Mouse (Mus musculus): ENCODE data around the gene Col26a1. TPM values are rescaled to one million over a fixed set of nuclear protein-coding genes. Genes with fewer than 3 reads are reported as not detected.

The Col26a1 gene
- polyA plus RNA-seq, 1 experiment from 2014 or later = 13.3 TPM

- Histone ChIP-seq H3K4me1 (ENCODE audit: control insufficient read depth, insufficient read depth, low read length) (peaks cover 21% of the 10 kb centered on the region), H3K36me3 (ENCODE audit: control insufficient read depth, insufficient read depth, low read length) (no peaks in the 10 kb centered on the region), H3K9me3 (replicated peaks; ENCODE audit: control insufficient read depth, low read length) (no peaks in the 10 kb centered on the region), H3K4me3 (ENCODE audit: low read depth, low read length) (no peak overlapping the region), H3K27ac (ENCODE audit: low read depth, low read length) (no peak overlapping the region), H3K27me3 (ENCODE audit: control insufficient read depth, insufficient read depth, low read length) (no peaks in the 10 kb centered on the region), H3K9ac (ENCODE audit: low read depth, low read length) (no peak overlapping the region), H3K4me2 (no peak overlapping the region)
- 64% methylated on average over 5 of the region's 5 CpGs for WGBS (ENCODE audit: insufficient replicate concordance)
- no peak for ATAC-seq (replicated peaks; ENCODE audit: insufficient number of reproducible peaks, low FRiP score, low TSS enrichment)
These were observed 15.3 kb downstream of the Col26a1 start for GRCm38 (mm10) chr5:136867706-136868105.

DNA sequence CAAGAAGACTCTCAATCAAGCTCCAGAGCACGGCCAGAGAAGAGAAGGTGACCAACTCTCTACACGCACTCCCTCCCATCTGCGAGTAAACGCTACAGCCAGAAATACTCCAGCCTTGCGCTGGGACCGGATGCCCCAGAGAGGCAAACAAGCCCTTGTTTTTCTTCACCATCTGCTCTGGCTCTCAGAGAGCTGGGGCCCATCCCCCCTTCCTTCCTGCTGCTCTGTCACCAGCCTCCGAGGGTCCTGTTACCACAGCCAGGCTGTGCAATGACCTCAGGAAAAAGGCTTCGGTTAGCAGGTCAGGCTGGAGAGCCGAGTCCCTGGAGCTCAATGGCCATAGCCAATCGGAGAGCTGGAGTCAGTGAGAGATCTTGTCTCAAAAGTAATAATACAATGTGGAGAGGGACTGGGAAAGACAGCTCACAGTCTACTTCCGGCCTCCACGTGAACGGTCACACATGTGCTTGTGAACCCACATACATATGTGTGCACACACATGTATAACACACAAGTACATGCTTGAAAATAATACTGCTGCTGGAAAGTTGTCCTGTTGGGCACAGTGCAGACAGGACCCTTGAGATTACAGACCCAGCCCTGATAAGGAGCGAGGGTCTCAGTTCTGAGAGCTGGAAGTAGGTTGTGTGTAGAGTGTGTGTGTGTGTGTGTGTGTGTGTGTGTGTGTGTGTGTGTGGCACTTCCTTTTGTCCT is 18.9 kb downstream of the Col26a1 start:
- WGBS (ENCODE audit: insufficient replicate concordance) = 5% methylated on average over 14 of the region's 14 CpGs
- no peaks in the 10 kb centered on the region for H3K9me3 ChIP-seq (replicated peaks; ENCODE audit: control insufficient read depth, low read length)
- H3K4me3 ChIP-seq (ENCODE audit: low read depth, low read length) = no peak overlapping the region
- no peaks in the 10 kb centered on the region; the same call in 1 of the 2 replicates for H3K27me3 ChIP-seq (ENCODE audit: control insufficient read depth, insufficient read depth, low read length)
- peak overlapping the region; percentile 52 for H3K4me2 ChIP-seq
- H3K36me3 ChIP-seq (ENCODE audit: control insufficient read depth, insufficient read depth, low read length) = no peaks in the 10 kb centered on the region
- peak overlapping the region; percentile 43; the same call in 1 of the 2 replicates for H3K9ac ChIP-seq (ENCODE audit: low read depth, low read length)
- peaks cover 33% of the 10 kb centered on the region for H3K4me1 ChIP-seq (ENCODE audit: control insufficient read depth, insufficient read depth, low read length)
- peak overlapping the region; percentile 88 for H3K27ac ChIP-seq (ENCODE audit: low read depth, low read length)
- ATAC-seq (replicated peaks; ENCODE audit: insufficient number of reproducible peaks, low FRiP score, low TSS enrichment) = peak; percentile 80

DNA sequence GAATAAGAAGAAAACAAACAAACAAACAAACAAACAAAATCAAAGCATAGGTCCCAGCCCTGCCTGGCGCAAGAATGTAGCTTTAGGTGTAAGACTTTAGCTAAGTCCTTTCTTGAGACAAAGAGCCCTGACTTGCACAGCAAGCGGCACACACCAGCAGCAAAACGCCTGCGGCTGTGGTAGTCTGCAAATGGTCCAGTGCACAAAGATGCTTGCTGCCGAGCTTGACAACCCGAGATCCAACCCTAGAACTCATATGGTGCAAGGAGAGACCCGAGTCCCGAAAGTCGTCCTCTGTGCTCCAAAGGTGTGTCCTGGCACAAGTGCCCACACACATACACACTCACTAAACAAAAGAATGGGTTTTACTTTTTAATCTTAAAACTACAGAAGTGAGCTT is 19.7 kb downstream of the Col26a1 start:
- no peaks in the 10 kb centered on the region; the same call in 1 of the 2 replicates for H3K27me3 ChIP-seq (ENCODE audit: control insufficient read depth, insufficient read depth, low read length)
- no peaks in the 10 kb centered on the region for H3K36me3 ChIP-seq (ENCODE audit: control insufficient read depth, insufficient read depth, low read length)
- no peak for ATAC-seq (replicated peaks; ENCODE audit: insufficient number of reproducible peaks, low FRiP score, low TSS enrichment)
- WGBS (ENCODE audit: insufficient replicate concordance) = 44% methylated on average over 9 of the region's 9 CpGs
- no peaks in the 10 kb centered on the region for H3K9me3 ChIP-seq (replicated peaks; ENCODE audit: control insufficient read depth, low read length)
- no peak overlapping the region for H3K4me3 ChIP-seq (ENCODE audit: low read depth, low read length)
- H3K4me1 ChIP-seq (ENCODE audit: control insufficient read depth, insufficient read depth, low read length) = peaks cover 33% of the 10 kb centered on the region
- peak overlapping the region; percentile 88 for H3K27ac ChIP-seq (ENCODE audit: low read depth, low read length)
- peak overlapping the region; percentile 52; the same call in 1 of the 2 replicates for H3K4me2 ChIP-seq
- no peak overlapping the region for H3K9ac ChIP-seq (ENCODE audit: low read depth, low read length)

- 47% methylated on average over 4 of the region's 4 CpGs for WGBS (ENCODE audit: insufficient replicate concordance)
- ATAC-seq (replicated peaks; ENCODE audit: insufficient number of reproducible peaks, low FRiP score, low TSS enrichment) = no peak
- H3K27ac ChIP-seq (ENCODE audit: low read depth, low read length) = peak overlapping the region; percentile 88
These were observed 20.2 kb downstream of the Col26a1 start for GRCm38 (mm10) chr5:136862806-136863205.

DNA sequence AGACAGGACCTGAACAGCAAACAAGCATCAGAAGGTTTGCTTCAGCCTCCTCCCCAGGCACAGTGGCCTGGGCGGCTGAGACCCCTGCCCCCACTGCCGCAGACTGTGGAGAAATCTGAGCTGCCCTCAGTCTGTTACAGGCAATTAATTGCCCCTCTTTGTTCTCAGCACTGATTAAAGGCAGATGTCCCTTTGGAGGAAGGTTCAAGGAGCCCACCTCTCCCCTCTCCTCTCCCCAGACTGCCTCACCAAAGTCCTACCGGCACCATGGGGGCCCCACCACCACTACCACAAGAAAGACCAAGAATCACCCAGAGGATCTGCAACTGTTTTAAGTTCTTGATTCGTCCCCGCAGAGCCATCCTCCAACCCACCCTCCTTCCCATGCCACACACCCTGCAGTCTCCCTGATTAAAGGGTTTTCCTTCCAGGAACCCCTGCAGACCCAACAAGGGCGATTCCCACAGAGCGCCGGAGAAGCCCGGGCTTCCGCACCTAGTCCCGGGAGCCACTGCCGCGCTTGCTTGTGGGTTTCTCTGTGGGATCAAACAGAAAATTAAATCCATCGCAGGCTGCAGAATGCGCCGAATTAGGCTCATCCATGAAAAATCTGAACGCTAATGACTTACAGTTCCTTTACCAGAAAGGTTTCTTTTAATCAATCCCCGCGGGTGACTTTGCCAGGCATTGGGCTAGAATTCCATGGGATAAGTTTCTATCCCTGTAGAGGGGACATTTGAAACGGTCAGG is 21.6 kb downstream of the Col26a1 start:
- H3K4me1 ChIP-seq (ENCODE audit: control insufficient read depth, insufficient read depth, low read length) = peaks cover 33% of the 10 kb centered on the region
- H3K9me3 ChIP-seq (replicated peaks; ENCODE audit: control insufficient read depth, low read length) = no peaks in the 10 kb centered on the region
- no peaks in the 10 kb centered on the region; the same call in 1 of the 2 replicates for H3K27me3 ChIP-seq (ENCODE audit: control insufficient read depth, insufficient read depth, low read length)
- no peak for ATAC-seq (replicated peaks; ENCODE audit: insufficient number of reproducible peaks, low FRiP score, low TSS enrichment)
- 12% methylated on average over 20 of the region's 20 CpGs for WGBS (ENCODE audit: insufficient replicate concordance)
- H3K4me2 ChIP-seq = peak overlapping the region; percentile 49
- H3K9ac ChIP-seq (ENCODE audit: low read depth, low read length) = peak overlapping the region; percentile 46; the same call in 1 of the 2 replicates
- no peaks in the 10 kb centered on the region for H3K36me3 ChIP-seq (ENCODE audit: control insufficient read depth, insufficient read depth, low read length)
- H3K27ac ChIP-seq (ENCODE audit: low read depth, low read length) = peak overlapping the region; percentile 4; the same call in 1 of the 2 replicates
- H3K4me3 ChIP-seq (ENCODE audit: low read depth, low read length) = no peak overlapping the region; the same call in 1 of the 2 replicates

More at GRCm38 (mm10) chr5:136862806-136863205, 20.2 kb downstream of the Col26a1 start:
- H3K9ac ChIP-seq (ENCODE audit: low read depth, low read length) = no peak overlapping the region
- peaks cover 33% of the 10 kb centered on the region for H3K4me1 ChIP-seq (ENCODE audit: control insufficient read depth, insufficient read depth, low read length)
- H3K27me3 ChIP-seq (ENCODE audit: control insufficient read depth, insufficient read depth, low read length) = no peaks in the 10 kb centered on the region; the same call in 1 of the 2 replicates
- no peaks in the 10 kb centered on the region for H3K36me3 ChIP-seq (ENCODE audit: control insufficient read depth, insufficient read depth, low read length)
- H3K9me3 ChIP-seq (replicated peaks; ENCODE audit: control insufficient read depth, low read length) = no peaks in the 10 kb centered on the region
- no peak overlapping the region for H3K4me2 ChIP-seq
- no peak overlapping the region for H3K4me3 ChIP-seq (ENCODE audit: low read depth, low read length)

DNA sequence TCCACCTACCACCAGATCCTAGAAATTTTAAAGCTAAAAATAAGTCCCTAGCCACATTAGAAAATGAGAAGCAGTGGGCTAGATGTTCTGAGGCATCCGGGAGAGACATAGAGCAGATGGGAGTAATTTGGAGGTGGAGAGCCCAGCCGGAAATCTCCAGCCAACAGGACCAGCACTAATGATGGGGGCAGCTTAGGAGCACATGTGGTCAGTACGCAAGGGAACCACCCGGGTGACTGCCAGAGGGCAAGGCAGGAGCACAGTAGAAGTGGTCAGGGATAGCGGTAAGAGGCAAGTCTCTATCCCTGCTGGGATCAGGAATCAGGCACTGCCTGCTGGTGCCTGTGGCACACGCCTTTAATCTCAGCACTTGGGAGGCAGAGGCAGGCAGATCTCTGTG is 32.3 kb downstream of the Col26a1 start:
- Histone ChIP-seq H3K4me1 (ENCODE audit: control insufficient read depth, insufficient read depth, low read length) (no peaks in the 10 kb centered on the region), H3K9ac (ENCODE audit: low read depth, low read length) (no peak overlapping the region), H3K27ac (ENCODE audit: low read depth, low read length) (no peak overlapping the region), H3K4me3 (ENCODE audit: low read depth, low read length) (no peak overlapping the region), H3K27me3 (ENCODE audit: control insufficient read depth, insufficient read depth, low read length) (no peaks in the 10 kb centered on the region), H3K4me2 (no peak overlapping the region), H3K9me3 (replicated peaks; ENCODE audit: control insufficient read depth, low read length) (no peaks in the 10 kb centered on the region), H3K36me3 (ENCODE audit: control insufficient read depth, insufficient read depth, low read length) (no peaks in the 10 kb centered on the region)
- 83% methylated on average over 6 of the region's 6 CpGs for WGBS (ENCODE audit: insufficient replicate concordance)
- no peak for ATAC-seq (replicated peaks; ENCODE audit: insufficient number of reproducible peaks, low FRiP score, low TSS enrichment)

- Histone ChIP-seq H3K9ac (ENCODE audit: low read depth, low read length) (no peak overlapping the region), H3K27ac (ENCODE audit: low read depth, low read length) (no peak overlapping the region), H3K4me3 (ENCODE audit: low read depth, low read length) (no peak overlapping the region), H3K36me3 (ENCODE audit: control insufficient read depth, insufficient read depth, low read length) (peaks cover 3% of the 10 kb centered on the region; the same call in 1 of the 2 replicates), H3K9me3 (replicated peaks; ENCODE audit: control insufficient read depth, low read length) (no peaks in the 10 kb centered on the region), H3K4me1 (ENCODE audit: control insufficient read depth, insufficient read depth, low read length) (no peaks in the 10 kb centered on the region), H3K4me2 (no peak overlapping the region), H3K27me3 (ENCODE audit: control insufficient read depth, insufficient read depth, low read length) (no peaks in the 10 kb centered on the region)
- WGBS (ENCODE audit: insufficient replicate concordance) = 75% methylated on average over 19 of the region's 19 CpGs
- ATAC-seq (replicated peaks; ENCODE audit: insufficient number of reproducible peaks, low FRiP score, low TSS enrichment) = no peak
These were observed 36.4 kb downstream of the Col26a1 start for GRCm38 (mm10) chr5:136846385-136847264.

GRCm38 (mm10) chr5:136843930-136844329 is 39.1 kb downstream of the Col26a1 start:
- Histone ChIP-seq H3K27me3 (ENCODE audit: control insufficient read depth, insufficient read depth, low read length) (no peaks in the 10 kb centered on the region), H3K27ac (ENCODE audit: low read depth, low read length) (no peak overlapping the region), H3K9me3 (replicated peaks; ENCODE audit: control insufficient read depth, low read length) (no peaks in the 10 kb centered on the region), H3K36me3 (ENCODE audit: control insufficient read depth, insufficient read depth, low read length) (peaks cover 3% of the 10 kb centered on the region; the same call in 1 of the 2 replicates), H3K4me1 (ENCODE audit: control insufficient read depth, insufficient read depth, low read length) (no peaks in the 10 kb centered on the region), H3K4me3 (ENCODE audit: low read depth, low read length) (no peak overlapping the region), H3K4me2 (no peak overlapping the region), H3K9ac (ENCODE audit: low read depth, low read length) (no peak overlapping the region)
- no peak for ATAC-seq (replicated peaks; ENCODE audit: insufficient number of reproducible peaks, low FRiP score, low TSS enrichment)
- 42% methylated on average over 5 of the region's 5 CpGs for WGBS (ENCODE audit: insufficient replicate concordance)

All from heart, embryonic 11.5 days (tissue).